Mouse (Mus musculus) CD8-positive naive resting alpha-beta T cell, adult 2 months (primary cell): Measurements from ENCODE around the gene 4930415O20Rik.
"Not testable (repeated sequence)": the region's sequence is repeated elsewhere in the genome, so short reads cannot be mapped to it uniquely, and the experiment has no call there.

ENCODE experiments used
- DNase-seq, 2 experiments: peaks; one replicate each; pipeline ENCODE4 v3.0.0; 2022; ENCODE audit warnings: low read depth in 2 of 2, low spot score in 2 of 2

Gene 4930415O20Rik

GRCm38 (mm10) chr15:98568256-98569033, 2.4 kb upstream of the 4930415O20Rik start:
- DNase-seq: no peak

DNA sequence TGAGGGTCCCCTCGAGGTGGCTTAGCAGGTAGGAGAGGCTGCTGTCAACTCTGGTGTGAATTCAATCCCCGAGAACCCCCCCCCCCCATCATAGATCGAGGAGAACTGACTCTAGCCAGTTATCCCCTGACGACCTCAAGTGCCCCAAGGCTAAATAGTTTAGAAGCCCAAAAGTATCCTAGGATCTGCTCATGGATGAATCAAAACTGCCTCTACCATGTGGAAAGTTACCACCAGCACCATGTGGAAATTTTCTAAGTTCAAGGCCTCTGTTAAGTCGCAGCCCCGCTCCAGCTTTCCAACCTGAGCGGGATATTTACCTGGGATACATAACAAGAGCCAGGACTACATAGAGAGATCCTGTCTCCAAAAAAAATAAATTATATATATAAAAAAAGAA, 1.6 kb upstream of the 4930415O20Rik start:
- no peak for DNase-seq

DNA sequence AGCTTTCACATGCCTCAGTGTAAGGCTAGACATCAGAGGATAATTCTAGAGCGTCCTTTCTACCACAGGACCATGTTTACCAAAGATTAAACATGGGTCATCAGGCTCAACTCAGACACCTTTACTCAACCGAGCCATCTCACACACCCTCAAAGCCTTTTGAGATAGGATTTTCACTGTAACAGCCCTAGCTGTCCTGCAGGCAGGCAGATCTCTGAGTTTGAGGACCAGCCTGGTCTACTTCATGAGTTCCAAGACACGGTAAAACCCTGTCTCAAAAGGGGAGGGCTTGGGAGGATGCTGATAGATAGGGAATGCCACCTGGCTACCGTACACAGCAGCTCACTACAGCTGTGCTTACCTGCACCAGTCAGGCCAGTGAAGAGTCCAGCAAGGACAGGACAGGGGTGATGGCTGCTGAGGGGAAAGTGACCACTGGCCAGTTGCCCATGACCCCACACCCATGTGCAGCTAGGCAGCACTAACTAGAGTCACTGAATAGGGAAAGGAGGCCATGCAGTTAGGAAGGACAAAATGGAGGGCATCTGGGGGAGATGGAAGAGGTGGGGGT, 924 bp upstream of the 4930415O20Rik start:
- DNase-seq: no peak

- DNase-seq: no peak
These were observed 2.5 kb downstream of the 4930415O20Rik start for GRCm38 (mm10) chr15:98573293-98573692.

- no peak for DNase-seq
These were observed 8.5 kb downstream of the 4930415O20Rik start for GRCm38 (mm10) chr15:98579310-98579709.

DNA sequence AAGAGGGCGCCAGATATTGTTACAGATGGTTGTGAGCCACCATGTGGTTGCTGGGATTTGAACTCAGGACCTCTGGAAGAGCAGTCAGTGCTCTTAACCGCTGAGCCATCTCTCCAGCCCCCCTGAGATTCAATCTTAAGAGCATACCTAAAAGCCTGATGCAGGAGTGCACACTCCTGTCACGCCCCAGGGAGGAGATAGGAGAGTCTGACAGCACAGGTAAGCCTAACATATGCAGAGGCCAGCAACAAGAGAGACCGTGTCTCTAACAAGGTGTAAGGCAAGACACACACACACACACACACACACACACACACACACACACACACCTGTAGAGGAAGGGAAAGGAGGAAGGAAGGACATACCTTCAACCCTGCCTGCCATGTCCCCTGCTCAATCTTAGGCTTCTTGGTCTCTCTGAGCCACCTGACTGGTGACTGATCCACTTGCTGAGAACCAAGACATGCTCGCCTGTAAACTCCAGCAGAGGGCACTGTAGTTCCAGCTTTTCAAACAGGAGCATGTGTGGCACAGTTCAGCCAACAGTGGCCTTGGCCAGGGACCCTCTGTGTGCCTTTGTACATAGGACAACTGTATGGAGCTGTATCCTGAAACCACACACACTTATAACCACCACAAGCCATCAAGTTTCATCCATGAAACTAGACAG, 9.1 kb downstream of the 4930415O20Rik start:
- DNase-seq: peak; percentile 62 to 77

DNA sequence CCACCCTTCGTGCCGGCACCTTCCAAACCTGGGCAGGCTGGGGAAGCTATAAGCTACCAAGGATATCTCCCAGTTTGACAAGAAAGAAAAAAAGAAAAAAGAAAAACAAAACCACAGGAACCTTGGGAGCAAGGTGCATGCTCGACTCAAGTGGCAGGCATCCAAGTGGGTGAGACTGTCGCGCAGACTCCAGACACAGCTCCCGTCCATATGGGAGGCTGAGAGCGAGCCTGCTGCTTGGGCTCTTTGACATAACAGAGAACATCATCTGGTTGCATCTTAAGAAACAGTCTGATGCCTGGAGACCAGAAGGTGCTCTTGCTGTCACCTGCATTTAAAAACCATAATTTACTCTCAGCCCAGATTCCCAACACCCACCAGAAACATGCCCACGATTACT, 11.6 kb downstream of the 4930415O20Rik start:
- no peak for DNase-seq

- DNase-seq: no peak
These were observed 12.2 kb downstream of the 4930415O20Rik start for GRCm38 (mm10) chr15:98582996-98583395.

DNA sequence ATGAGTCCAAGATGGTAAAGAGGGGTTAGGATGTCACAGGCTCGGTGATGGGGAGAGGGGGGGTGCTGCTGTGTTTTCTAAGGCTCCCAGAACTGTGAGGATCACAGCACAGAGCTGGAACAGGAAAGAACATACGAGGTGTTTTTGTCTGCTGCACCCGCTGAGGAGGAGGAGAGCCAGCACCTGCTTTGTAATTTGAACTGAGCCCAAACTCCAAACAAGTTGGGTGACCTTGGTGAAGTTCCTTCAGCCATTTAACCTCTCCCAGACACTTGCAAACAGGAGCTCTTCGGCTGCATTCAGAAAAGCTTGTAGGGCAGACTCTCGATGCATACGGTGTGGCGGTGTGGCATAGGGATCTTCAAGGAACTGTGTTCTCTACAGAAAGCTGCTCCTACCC, 14.6 kb downstream of the 4930415O20Rik start:
- DNase-seq: no peak

GRCm38 (mm10) chr15:98586141-98586540, 15.3 kb downstream of the 4930415O20Rik start:
- DNase-seq: not testable (repeated sequence)

DNA sequence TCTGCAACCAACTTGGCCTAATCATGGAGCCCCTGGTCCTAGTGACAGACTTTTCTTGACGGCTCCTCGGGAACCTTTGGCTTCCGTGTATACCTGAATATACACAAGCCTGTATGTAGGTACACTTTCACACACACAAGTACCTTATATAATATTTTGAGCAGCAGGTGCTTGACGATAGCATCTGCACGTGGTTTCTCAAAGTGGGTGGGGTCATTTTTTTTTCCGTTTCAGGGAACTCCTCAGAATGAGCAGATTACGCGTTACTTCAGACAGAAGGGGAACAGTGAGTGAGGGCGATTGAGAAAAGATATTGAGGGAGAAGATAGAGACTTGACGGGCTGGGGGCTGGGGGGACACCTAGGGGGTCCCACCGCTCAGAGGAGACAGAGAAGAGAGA, 16.9 kb downstream of the 4930415O20Rik start:
- DNase-seq: no peak

DNA sequence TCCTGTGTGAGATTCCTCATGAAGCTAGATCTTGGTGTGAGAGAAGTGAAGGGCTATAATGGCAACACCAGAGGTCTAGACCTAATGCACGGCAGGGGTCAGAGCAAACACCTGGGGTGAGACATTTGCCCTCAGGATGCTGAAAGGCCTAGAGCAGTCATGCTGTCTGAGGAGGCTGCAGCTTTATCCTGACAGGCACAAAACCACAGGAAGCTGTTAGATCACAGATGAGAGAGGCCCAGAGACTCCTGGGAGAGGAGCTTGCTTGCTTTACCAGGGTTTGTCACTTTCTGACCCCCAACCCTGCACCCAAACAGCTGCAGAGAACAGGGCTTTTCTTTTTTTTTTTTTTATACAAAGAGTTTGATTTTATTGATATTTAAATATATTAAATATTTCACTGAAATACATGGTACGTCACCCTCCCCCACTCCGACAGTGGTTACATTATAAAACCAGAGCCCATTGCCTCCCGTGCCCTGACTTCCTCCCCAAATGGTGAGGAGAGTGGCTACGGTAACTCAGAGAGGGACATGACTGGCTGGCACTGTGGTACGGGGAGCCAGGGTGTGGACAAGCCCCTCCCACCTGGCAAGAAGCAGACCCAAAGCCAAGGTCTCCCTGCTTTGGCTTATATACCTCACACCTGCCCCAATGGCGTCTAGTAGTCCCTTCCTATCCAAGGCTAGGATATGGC, 19.0 kb downstream of the 4930415O20Rik start:
- no peak for DNase-seq

DNA sequence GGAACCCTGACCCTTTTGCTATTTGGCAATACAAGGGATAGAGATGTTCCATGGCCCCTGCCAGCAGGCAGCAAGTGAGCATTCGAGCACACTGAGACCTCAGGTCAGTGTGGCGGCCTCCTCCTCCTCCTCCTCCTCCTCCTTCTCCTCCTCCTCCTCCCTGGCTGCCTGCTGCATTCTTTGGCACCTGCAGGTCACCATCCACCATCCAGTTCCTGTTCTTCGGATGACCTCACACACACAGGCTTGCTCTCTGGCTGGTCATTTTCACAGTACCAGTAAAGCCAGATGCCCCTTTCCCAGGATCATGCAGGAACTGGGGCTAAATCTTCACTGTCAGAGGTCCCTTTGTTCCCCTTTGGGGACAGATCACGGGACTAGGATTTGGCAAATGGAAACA, 20.6 kb downstream of the 4930415O20Rik start:
- no peak for DNase-seq

DNA sequence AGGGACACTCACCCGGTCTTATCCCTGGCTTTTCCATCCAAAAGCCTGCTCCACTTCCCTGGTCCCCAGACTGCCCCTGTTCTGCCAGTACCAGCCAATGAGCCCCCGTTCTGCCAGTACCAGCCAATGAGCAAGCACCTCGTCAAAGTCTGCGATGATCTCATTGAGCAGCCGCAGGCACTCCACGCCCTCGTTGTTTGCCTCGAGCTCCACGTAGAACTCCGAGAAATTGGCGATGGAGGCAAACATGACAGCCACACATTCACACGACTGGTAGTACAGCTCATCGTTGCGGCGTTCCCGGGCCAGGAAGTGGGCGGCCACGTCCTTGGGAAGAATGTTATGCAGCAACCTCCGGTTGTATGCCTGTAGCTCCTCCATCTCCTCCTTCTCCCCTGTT, 23.4 kb downstream of the 4930415O20Rik start:
- DNase-seq: no peak

GRCm38 (mm10) chr15:98595049-98595448, 24.2 kb downstream of the 4930415O20Rik start:
- no peak for DNase-seq

DNA sequence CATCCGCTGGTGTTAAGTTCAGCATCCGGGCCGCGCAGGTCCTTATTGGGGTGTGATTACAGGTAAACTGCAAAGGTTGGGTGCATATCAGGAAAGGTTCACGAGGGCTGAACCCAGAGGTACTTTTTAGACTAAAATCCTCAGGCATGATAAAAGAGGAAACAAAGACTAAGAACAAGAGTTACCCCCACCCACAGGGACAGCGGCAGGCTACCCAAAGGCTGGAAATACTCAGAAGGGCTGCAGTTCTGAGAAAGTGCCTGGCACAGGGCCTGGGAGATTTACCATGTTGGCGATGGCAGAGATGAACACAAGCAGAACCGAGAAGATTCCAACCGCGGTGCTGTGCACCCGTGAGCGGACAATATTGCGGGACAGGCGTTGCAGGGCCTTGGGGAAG, 25.8 kb downstream of the 4930415O20Rik start:
- no peak for DNase-seq

GRCm38 (mm10) chr15:98600036-98600709, 29.4 kb downstream of the 4930415O20Rik start:
- no peak for DNase-seq

- DNase-seq: no peak
These were observed 31.0 kb downstream of the 4930415O20Rik start for GRCm38 (mm10) chr15:98601832-98602190.

GRCm38 (mm10) chr15:98602191-98602881, 31.5 kb downstream of the 4930415O20Rik start:
- DNase-seq: no peak

GRCm38 (mm10) chr15:98602921-98603458, 32.2 kb downstream of the 4930415O20Rik start:
- DNase-seq: no peak
